Mouse (Mus musculus) adrenal gland, adult 18-20 months (tissue): ENCODE results near the gene Tmem89. TPM values are rescaled to one million over a fixed set of nuclear protein-coding genes. Genes with fewer than 3 reads are reported as not detected.
A peak's percentile ranks its signal among the peaks of the same experiment; 100 is the strongest.

ENCODE experiments used
- DNase-seq, 2 experiments: peaks; one replicate each; pipeline ENCODE4 v3.0.0; 2021 to 2022; ENCODE audit warnings: low spot score in 2 of 2
- long read RNA-seq, 2 experiments: library from polyadenylated mRNA; stranded (forward); transcript quantifications; one replicate each; pipeline ENCODE4 v2.0.0; 2021
- total RNA-seq, 2 experiments: library from RNA; stranded (reverse); gene quantifications; 1 replicate in 1 of 2; 2 replicates in 1 of 2; pipeline ENCODE4 v1.2.3; 2021

Tmem89 gene
- total RNA-seq, result under 1 TPM in 1 of 2 experiments, not detected in 1; 0.32 TPM
- long read RNA-seq, experiment 1, result 0 reads
- long read RNA-seq, experiment 2, result 0 reads

GRCm38 (mm10) chr9:108914491-108914890, at the start of gene Tmem89:
Gene Tmem89 (plus strand): TSS chr9:108914619.
- no peak for DNase-seq

- DNase-seq, result no peak
Observed at GRCm38 (mm10) chr9:108912308-108912707, 2.1 kb upstream of the Tmem89 start.

DNA sequence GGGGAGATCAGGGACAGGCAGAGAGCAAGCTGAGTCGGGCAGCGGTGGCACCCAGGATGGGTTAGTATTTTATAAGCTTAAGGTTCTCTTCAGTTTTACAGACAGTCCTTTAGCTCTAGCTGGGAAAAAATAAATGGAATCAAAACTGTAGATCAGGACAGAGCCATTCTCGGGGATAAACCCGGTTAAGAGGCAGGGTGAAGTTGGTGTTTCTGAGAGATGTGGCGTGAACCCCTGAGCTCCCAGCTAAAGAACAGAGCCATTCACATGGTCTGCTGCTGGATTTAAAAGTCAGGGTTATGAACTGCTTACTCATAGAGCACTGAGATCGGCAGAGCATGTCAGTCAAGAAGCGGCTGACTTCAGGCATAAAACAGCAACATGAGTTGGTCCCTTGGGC, 1.3 kb upstream of the Tmem89 start:
- no peak for DNase-seq

GRCm38 (mm10) chr9:108913621-108914020, 798 bp upstream of the Tmem89 start:
- no peak for DNase-seq

- DNase-seq, result no peak
Observed at GRCm38 (mm10) chr9:108925897-108926296, 11.5 kb downstream of the Tmem89 start.

GRCm38 (mm10) chr9:108928424-108928823, 14.0 kb downstream of the Tmem89 start:
- DNase-seq, result no peak

- DNase-seq, result no peak
Observed at GRCm38 (mm10) chr9:108935991-108936390, 21.6 kb downstream of the Tmem89 start.

- DNase-seq, result peak; percentile 93 to 96
Observed at GRCm38 (mm10) chr9:108936418-108937364, 22.3 kb downstream of the Tmem89 start, which contains the start of gene Uqcrc1. Gene Uqcrc1 (plus strand): TSS chr9:108936633.

GRCm38 (mm10) chr9:108945111-108945510, 30.7 kb downstream of the Tmem89 start:
- no peak for DNase-seq

- no peak for DNase-seq
Observed at GRCm38 (mm10) chr9:108945608-108946007, 31.2 kb downstream of the Tmem89 start.

DNA sequence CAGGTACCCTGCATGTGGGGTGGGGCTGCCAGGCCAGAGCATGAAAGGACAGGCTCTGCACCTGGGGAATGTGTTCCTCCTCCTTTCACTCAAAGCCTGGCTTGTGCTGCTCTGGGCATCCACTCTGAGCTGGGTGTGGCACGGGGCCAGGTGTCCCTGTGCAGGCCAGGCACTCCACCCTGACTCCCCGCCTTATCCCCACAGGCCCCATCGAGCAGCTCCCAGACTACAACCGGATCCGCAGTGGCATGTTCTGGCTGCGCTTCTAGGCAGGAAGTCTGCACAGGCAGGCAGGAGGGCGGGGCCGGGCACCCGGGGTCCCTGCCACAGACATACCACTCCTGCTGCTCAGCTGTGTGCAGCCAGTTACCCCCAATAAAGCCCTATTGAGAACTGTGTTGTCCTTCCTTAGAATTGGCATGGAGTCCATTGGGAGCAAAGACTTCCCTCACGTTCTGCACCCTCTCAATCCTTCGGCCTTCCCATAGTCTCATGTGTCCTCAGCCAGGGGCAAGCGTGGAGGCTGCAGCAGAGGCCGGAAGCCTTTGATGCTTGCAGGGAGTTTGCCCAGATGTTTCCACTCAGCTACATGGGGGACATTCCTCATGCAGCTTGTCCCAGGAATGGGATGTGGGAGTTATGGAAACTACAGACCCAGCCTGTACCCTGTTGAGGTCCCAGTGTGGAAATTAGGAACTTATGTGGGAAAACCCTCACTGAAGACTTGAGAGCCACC, 35.0 kb downstream of the Tmem89 start:
- DNase-seq, result no peak

GRCm38 (mm10) chr9:108949967-108950728, 35.7 kb downstream of the Tmem89 start:
- no peak for DNase-seq

DNA sequence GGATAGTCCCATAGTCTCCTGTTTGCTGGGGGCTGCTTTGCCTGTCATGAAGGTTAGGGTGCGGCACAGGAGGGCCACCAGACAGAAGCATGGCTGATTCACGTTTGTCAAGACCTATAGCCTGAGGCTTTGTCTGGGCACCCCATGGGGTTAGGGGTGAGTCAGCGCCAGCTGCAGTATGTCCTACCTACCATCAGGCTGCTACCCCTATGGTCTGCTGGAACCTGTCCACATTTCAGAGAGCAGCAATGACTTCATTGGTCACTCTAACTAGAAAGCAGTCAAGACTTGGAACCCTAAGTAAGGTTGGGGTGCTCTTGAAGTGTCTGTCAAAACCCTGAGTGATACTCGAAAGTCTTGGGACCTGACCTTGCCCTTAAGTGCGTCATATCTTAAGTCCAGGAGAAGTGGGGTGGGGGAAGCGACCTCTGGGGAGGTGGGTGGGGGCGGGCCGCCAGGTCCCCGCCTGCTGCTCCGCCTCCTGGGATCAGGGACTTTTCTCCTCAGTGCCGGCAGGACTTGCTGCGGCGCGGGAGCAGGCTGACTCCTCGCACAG, 38.7 kb downstream of the Tmem89 start, which contains the start of gene Col7a1:
Gene Col7a1 (plus strand): TSS at position 506 of the 556 bp plus-strand sequence.
- DNase-seq, result no peak

- no peak for DNase-seq
Observed at GRCm38 (mm10) chr9:108955241-108955640, 40.8 kb downstream of the Tmem89 start.

DNA sequence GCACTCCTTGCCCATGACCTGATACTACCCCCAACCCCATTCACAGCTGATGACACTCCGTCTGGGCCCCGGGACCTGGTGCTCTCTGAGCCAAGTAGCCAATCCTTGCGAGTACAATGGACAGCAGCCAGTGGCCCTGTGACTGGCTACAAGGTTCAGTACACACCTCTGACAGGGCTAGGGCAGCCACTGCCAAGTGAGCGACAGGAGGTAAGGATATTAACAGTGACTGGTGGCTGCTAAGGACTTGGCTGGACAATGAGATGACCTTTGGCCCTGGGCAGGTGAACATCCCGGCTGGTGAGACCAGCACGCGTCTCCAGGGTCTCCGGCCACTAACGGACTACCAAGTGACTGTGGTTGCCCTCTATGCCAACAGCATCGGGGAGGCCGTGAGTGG, 41.4 kb downstream of the Tmem89 start:
- DNase-seq, result no peak

DNA sequence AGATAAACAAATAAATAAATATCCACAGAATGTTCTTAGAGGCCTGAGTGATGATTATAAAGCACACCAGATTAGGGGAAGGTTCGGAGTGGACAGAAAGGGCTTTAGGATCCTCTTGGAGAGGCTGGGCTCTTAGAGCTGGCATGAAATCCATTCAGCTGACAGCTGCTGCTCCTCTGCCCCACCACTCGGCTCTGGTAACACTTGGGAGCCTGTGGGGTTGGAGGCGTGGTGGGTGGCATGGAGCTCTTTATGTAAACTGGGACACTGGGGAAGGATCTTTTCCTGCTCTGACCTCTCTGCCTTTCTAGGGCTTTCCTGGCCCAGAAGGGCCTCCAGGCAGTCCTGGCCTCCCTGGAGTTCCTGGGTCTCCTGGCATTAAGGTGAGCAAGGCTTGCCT, 49.2 kb downstream of the Tmem89 start:
- DNase-seq, result no peak

DNA sequence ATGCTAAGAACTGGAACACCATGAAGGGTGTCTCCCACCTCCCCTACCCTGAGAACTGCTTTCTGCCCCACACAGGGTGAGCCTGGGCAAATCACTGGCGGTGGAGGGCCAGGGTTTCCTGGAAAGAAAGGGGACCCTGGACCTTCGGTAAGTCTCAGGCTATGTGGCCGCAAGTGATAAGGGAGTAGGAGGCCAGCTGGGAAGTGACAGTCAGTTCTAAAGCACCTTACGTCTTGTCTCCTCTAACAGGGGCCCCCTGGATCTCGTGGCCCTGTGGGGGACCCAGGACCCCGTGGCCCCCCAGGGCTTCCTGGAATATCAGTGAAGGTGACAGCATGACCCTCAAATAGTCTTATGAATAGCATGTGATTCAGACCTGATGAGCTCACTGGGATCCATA, 49.9 kb downstream of the Tmem89 start:
- DNase-seq, result no peak
